Mouse (Mus musculus) common myeloid progenitor, adult 5-6 weeks (primary cell): ENCODE data around the gene Tenm4. TPM values are rescaled to one million over a fixed set of nuclear protein-coding genes. Genes with fewer than 3 reads are reported as not detected.

Experiments used
- ATAC-seq: replicated peaks from 2 replicates; pipeline ENCODE4 v1.8.0; 2016; ENCODE audit warnings: low read depth, mild to moderate bottlenecking, moderate TSS enrichment, inconsistent platforms; ENCODE audit not compliant: poor library complexity, severe bottlenecking
- total RNA-seq: library from RNA; stranded (forward); fragments of 200-1000, 187-1606 nt; gene quantifications from 2 replicates; pipeline ENCODE4 v1.2.3, GENCODE M21; 2017

Gene Tenm4
- total RNA-seq, 1 experiment from 2014 or later, result not detected

- no peak for ATAC-seq
Measured at GRCm38 (mm10) chr7:96707112-96707511, 536.1 kb downstream of the Tenm4 start.

GRCm38 (mm10) chr7:96708071-96708470, 537.0 kb downstream of the Tenm4 start:
- no peak for ATAC-seq

- ATAC-seq, result no peak
Measured at GRCm38 (mm10) chr7:96708561-96708960, 537.5 kb downstream of the Tenm4 start.

GRCm38 (mm10) chr7:96708968-96709367, 537.9 kb downstream of the Tenm4 start:
- ATAC-seq, result no peak

GRCm38 (mm10) chr7:96709891-96710290, 538.8 kb downstream of the Tenm4 start:
- no peak for ATAC-seq

- ATAC-seq, result no peak
Measured at GRCm38 (mm10) chr7:96710658-96711071, 539.6 kb downstream of the Tenm4 start.

- ATAC-seq, result no peak
Measured at GRCm38 (mm10) chr7:96712876-96713275, 541.8 kb downstream of the Tenm4 start.

GRCm38 (mm10) chr7:96716911-96717310, 545.9 kb downstream of the Tenm4 start:
- ATAC-seq, result no peak

GRCm38 (mm10) chr7:96718201-96719155, 547.4 kb downstream of the Tenm4 start:
- no peak for ATAC-seq

- ATAC-seq, result 0 out of 2 replicates have a peak, but pooled peaks have one; percentile 18
Measured at GRCm38 (mm10) chr7:96719926-96720325, 548.9 kb downstream of the Tenm4 start.

- ATAC-seq, result no peak
Measured at GRCm38 (mm10) chr7:96720465-96720864, 549.4 kb downstream of the Tenm4 start.

GRCm38 (mm10) chr7:96722796-96723195, 551.8 kb downstream of the Tenm4 start:
- no peak for ATAC-seq

- ATAC-seq, result no peak
Measured at GRCm38 (mm10) chr7:96725603-96726002, 554.6 kb downstream of the Tenm4 start.

GRCm38 (mm10) chr7:96730360-96730759, 559.3 kb downstream of the Tenm4 start:
- peak; percentile 78 for ATAC-seq

- ATAC-seq, result no peak
Measured at GRCm38 (mm10) chr7:96731947-96732346, 560.9 kb downstream of the Tenm4 start.

GRCm38 (mm10) chr7:96734315-96735058, 563.4 kb downstream of the Tenm4 start:
- peak; percentile 90 for ATAC-seq

- no peak for ATAC-seq
Measured at GRCm38 (mm10) chr7:96740631-96741030, 569.6 kb downstream of the Tenm4 start.

- ATAC-seq, result no peak
Measured at GRCm38 (mm10) chr7:96742221-96742620, 571.2 kb downstream of the Tenm4 start.

- no peak for ATAC-seq
Measured at GRCm38 (mm10) chr7:96745956-96746355, 574.9 kb downstream of the Tenm4 start.

GRCm38 (mm10) chr7:96746706-96747105, 575.7 kb downstream of the Tenm4 start:
- no peak for ATAC-seq

- no peak for ATAC-seq
Measured at GRCm38 (mm10) chr7:96748538-96749045, 577.5 kb downstream of the Tenm4 start.
